Mouse (Mus musculus) thymus, adult 2 months (tissue): Measurements from ENCODE around the gene Gdi1. TPM values are rescaled to one million over a fixed set of nuclear protein-coding genes. Genes with fewer than 3 reads are reported as not detected.

Experiments used
- DNase-seq: peaks from one replicate; pipeline ENCODE4 v3.0.0; 2021
- H3K27ac ChIP-seq: fragments of 200-500 bp; 2 replicates; pipeline ENCODE4 v1.5.1; 2012; ENCODE audit warnings: low read length, control low read depth; ENCODE audit not compliant: control insufficient read depth, insufficient read depth
- H3K27me3 ChIP-seq: fragments of 200-500 bp; 2 replicates; pipeline ENCODE4 v1.6.1; 2012; ENCODE audit warnings: mild to moderate bottlenecking, low read length, moderate library complexity, mixed read lengths; ENCODE audit not compliant: control insufficient read depth, insufficient read depth
- H3K36me3 ChIP-seq: fragments of 200-500 bp; 2 replicates; pipeline ENCODE4 v1.6.1; 2012; ENCODE audit warnings: mild to moderate bottlenecking, low read length, moderate library complexity; ENCODE audit not compliant: control insufficient read depth, insufficient read depth
- H3K4me1 ChIP-seq: fragments of 200-500 bp; replicated peaks from 2 replicates; pipeline ENCODE4 v1.6.1; 2012; ENCODE audit warnings: low read length; ENCODE audit not compliant: control insufficient read depth, insufficient read depth
- H3K4me3 ChIP-seq: fragments of 200-500 bp; 2 replicates; pipeline ENCODE4 v1.5.1; 2012; ENCODE audit warnings: mild to moderate bottlenecking, low read length, control low read depth, moderate library complexity; ENCODE audit not compliant: control insufficient read depth, insufficient read depth
- CTCF ChIP-seq: fragments of 200-500 bp; IDR thresholded peaks from 2 replicates; pipeline ENCODE4 v1.5.1; 2012; ENCODE audit warnings: mild to moderate bottlenecking, control low read depth, low read length, moderate library complexity, borderline replicate concordance; ENCODE audit not compliant: control insufficient read depth, poor library complexity, insufficient read depth; ENCODE audit errors: extremely low read depth
- POLR2A ChIP-seq: fragments of 200-500 bp; IDR thresholded peaks from 2 replicates; pipeline ENCODE4 v1.6.1; 2012; ENCODE audit warnings: mild to moderate bottlenecking, low read length, control low read depth, moderate library complexity; ENCODE audit not compliant: control insufficient read depth, poor library complexity, insufficient read depth; ENCODE audit errors: extremely low read depth
- WGBS: fragments of 180-500 bp; shearing (Covaris S2); methylation state at CpG from one replicate; pipeline ENCODE4 v1.1.7; 2018; 5-methylcytosine and 5-hydroxymethylcytosine counted together
- polyA plus RNA-seq: library from polyadenylated mRNA; depleted of rRNA; stranded (reverse); fragments of >200 nt; gene quantifications from 2 replicates; pipeline ENCODE4 v1.2.3, GENCODE M21; 2012; rRNA removed

The Gdi1 gene
- polyA plus RNA-seq: 370 and 445 TPM in 2 replicates

DNA sequence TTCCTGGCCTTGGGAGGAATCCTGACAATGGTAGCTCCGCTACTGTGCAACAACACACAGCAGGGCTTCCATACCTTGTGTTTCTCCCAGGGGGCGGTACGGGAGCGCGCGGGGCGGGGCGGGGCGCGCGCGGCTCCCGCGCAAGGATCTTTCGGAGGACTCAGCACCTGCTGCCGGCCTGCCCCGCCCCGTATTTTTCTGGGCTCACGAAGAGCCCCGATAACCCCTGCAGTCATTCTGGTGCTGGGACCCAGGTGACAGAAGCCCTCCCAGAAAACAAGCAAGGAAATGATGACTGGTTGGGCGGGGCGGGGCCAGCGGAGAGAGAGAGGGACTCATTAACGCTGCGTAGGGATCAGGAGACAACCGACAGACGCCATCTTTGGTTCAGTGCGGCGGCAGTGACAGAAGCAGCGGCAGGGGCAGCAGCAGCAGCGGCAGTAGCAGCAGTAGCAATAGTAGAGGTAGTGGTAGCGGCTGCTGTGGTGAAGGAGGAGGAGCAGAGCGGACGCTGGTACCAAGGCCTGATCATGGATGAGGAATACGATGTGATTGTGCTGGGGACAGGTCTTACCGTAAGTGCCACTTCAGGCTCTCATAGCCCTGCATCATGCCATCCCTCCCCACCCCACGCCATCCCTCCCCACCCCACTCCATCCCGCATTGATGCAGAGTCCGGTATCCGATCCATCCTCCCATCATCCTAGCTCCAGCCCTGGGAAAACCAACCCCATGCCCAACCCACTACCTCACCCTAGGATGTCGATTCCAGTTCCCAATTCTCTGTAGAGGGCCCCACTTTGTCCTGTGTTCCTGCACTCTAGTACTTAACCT, at the start of gene Gdi1:
Gene Gdi1, plus strand, starts transcription at position 132 of the 834 bp plus-strand sequence.
- under 1% methylated on average over 37 of the region's 41 CpGs for WGBS
- Histone ChIP-seq H3K27ac (peak within 1 kb of the TSS; percentile 91), H3K27me3 (no peaks in the 10 kb centered on the region), H3K36me3 (peaks cover 11% of the 10 kb centered on the region; the same call in 1 of the 2 replicates), H3K4me3 (peak within 1 kb of the TSS; percentile 84), H3K4me1 (peaks cover 10% of the 10 kb centered on the region)
- TF ChIP-seq CTCF (0 out of 2 replicates have a peak, but pooled peaks have one; percentile 11), POLR2A (peak; percentile 85)
- peak; percentile 72 for DNase-seq

DNA sequence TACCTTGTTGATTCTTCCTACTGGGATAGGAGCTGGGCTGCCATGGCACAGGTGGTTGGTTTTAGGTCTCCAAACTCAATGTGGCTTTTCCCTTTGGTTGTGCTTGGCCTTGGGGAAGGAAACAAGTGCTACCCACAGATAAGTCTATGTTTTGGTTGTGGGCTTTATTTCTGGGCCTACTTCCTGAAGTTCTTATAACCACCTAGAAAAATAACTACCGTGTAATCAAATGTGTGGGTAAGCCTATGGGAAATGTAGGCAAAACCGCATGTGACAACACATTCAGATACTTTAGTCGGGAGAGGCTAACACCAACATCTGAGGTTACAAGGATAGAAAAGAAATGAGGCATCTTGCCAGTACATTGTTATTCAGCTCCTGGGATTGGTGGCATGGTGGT, 47.1 kb upstream of the Gdi1 start:
- Histone ChIP-seq H3K4me1 (peaks cover 6% of the 10 kb centered on the region), H3K36me3 (peaks cover 9% of the 10 kb centered on the region; the same call in 1 of the 2 replicates), H3K27me3 (no peaks in the 10 kb centered on the region), H3K4me3 (no peak overlapping the region), H3K27ac (no peak overlapping the region)
- 27% methylated on average over 3 of the region's 3 CpGs for WGBS
- no peak for TF ChIP-seq POLR2A
- TF ChIP-seq CTCF: no peak
- no peak for DNase-seq

DNA sequence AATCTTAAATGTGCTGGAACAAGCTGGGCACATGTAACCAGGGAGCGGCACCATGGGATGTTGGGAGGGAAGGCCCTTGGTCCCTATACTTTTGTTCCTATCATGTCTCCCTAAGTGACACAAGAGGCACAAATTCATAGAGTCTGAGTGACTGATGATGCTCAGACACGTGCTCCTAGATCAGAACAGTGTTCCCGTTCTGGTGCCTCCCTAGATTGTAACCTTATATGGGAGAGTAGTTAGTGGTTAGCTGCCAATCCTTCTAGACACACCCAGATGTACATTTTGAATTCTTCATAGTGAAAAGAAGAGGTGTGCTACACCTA, 35.1 kb upstream of the Gdi1 start:
- Histone ChIP-seq H3K27me3 (no peaks in the 10 kb centered on the region), H3K4me1 (peaks cover 3% of the 10 kb centered on the region; the same call in 1 of the 2 replicates), H3K4me3 (peak overlapping the region; percentile 55), H3K27ac (peak overlapping the region; percentile 83), H3K36me3 (peaks cover 4% of the 10 kb centered on the region)
- WGBS: 31% methylated on average over 3 of the region's 3 CpGs
- TF ChIP-seq POLR2A: no peak
- TF ChIP-seq CTCF: no peak
- DNase-seq: no peak

DNA sequence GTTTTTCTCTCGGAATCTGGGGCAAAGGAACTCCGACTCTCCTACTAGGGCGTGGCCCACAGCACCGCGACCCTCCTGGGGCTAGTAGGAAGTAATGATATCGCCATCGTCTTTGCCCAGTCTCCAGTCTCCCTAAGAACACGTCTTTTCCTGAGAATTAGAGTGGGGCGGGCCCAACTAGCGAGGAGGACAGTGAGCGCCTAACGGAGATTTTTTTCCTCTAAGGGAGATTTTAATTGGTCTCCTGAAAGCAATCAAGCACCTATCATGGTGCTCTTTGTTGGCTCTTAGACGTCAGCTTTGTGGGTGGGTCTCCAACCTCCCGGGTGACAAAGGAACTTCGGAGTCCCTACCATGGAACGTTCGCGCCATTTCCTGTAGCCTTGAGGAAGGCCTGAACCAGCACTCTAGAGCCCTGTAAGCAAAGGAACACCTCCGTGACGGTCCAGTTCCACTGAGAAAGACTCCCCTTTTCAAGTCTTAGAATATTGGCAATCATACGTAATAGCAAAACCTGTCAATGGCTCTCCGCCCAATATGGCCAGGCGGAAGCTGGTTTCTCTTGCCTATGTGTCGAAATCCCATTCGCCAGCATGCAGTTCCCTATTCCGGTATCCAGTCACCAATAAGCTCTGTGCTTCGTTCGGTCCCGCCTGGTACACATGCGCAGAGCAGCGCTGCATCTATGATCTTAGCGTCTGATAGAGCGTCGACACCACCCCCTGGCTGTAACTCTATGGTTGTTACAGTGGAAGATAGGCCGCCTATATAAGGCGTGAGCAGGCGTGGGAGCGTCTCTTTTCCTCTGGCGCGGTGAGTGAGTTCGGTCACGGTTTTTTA, 34.5 kb upstream of the Gdi1 start, which contains the start of gene Rpl10:
Gene Rpl10, plus strand, starts transcription at position 751 of the 840 bp plus-strand sequence.
- 1% methylated on average over 42 of the region's 42 CpGs for WGBS
- peak; percentile 82 for DNase-seq
- Histone ChIP-seq H3K27me3 (no peaks in the 10 kb centered on the region), H3K4me3 (peak within 1 kb of the TSS; percentile 80), H3K36me3 (peaks cover 4% of the 10 kb centered on the region), H3K27ac (peak within 1 kb of the TSS; percentile 88), H3K4me1 (peaks cover 3% of the 10 kb centered on the region; the same call in 1 of the 2 replicates)
- TF ChIP-seq CTCF: no peak
- TF ChIP-seq POLR2A: peak; percentile 77

DNA sequence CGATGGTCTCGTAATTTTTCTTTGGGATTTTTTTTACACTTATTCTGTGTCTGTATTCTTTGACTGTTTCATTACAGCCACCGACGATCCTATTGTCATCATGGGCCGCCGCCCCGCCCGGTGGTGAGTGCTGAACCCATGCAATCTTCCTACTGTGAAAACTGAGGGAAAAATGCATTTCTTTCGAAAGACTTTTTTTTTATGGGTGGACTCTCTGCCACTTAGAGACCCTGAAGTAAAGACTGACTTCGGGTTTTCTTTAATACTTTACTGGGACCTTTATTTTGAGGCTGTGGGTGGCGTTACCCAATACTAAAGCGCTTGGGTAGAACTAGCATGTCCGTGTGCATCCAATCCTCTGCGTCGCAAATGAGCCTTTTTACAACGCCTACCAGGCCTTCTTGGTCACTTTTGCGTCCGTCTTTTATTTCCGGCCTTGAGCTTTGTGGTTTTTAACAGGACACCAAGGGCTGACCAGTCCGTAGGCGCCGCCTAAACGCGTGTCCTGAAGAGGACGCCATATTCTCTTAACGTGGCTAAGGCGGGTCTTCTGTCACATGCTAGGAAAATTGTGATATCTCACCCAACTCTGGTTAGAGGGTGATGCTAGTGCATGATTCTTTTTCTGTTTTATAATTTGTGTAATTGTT, 33.8 kb upstream of the Gdi1 start:
- peak; percentile 4 for DNase-seq
- H3K4me1 ChIP-seq: peaks cover 3% of the 10 kb centered on the region; the same call in 1 of the 2 replicates
- WGBS: 2% methylated on average over 27 of the region's 27 CpGs
- peaks cover 4% of the 10 kb centered on the region for H3K36me3 ChIP-seq
- no peaks in the 10 kb centered on the region for H3K27me3 ChIP-seq
- H3K4me3 ChIP-seq: peak overlapping the region; percentile 80
- no peak for TF ChIP-seq POLR2A
- TF ChIP-seq CTCF: no peak
- peak overlapping the region; percentile 50; the same call in 1 of the 2 replicates for H3K27ac ChIP-seq
